ENCODE assay signal across 8 mouse cellular contexts in the genomic region with DNA sequence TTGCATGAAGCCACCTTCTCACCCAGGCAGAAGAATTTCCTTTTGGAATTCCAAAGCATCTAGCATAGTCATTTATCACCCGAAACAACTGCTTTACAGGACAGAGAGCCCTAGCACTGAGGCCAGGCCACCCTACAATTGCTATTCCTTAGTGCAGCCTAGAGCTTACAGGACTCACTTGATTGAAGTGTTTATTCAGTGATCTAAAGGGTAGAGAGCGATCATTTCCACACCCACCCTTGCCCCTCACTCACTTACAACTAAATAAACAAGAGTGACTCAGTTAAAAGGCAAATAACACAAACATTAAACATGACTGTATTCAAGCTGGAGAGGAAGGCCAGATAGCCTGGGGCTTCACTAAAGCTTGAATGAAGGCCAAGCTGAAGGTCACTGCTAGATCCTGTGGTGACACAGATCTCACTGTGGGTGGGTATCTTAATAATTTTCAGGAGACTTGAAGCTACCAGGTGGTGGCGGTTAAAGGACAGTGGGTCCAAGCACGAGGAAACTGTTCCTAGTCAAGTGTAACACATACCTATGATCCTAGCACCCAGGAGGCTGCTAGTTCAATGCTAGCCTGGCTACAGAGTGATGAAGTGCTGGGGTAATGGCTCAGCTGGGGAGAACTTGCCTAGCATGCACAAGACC.
DNase-seq lines count a peak whose midpoint lies in the region; ATAC-seq lines count a peak whose summit lies in the region.

No protein-coding gene starts in this region.

- no peak overlapping the region for H3K9ac ChIP-seq in forebrain, embryonic 13.5 days

- peak overlapping the region; percentile 19; the same call in 1 of the 2 replicates for H3K27ac ChIP-seq in forebrain, embryonic 13.5 days
- H3K27ac ChIP-seq in forebrain, embryonic 10.5 days = no peak overlapping the region

- no peak overlapping the region for H3K4me2 ChIP-seq in forebrain, embryonic 13.5 days

- DNase-seq in forebrain, embryonic 10.5 days (ENCODE audit: extremely low spot score, low spot score) = no peak
- peak; percentile 35 for DNase-seq in kidney, adult 9 months
- DNase-seq in kidney, postnatal 4 days = no peak
- peak; percentile 48 for DNase-seq in brain, adult 2 months (ENCODE audit: low read depth, low spot score)
- peak; percentile 29 for DNase-seq in mesoderm, embryonic 11.5 days (ENCODE audit: low read depth, low spot score)
- DNase-seq in frontal cortex, adult 2 months (ENCODE audit: extremely low spot score in 1 of 2, low spot score in 1 of 2) = no peak
- DNase-seq in left cerebral cortex, postnatal 10 days (ENCODE audit: extremely low spot score in 1 of 2, low spot score in 2 of 2) = no peak

- H3K27me3 ChIP-seq in forebrain, embryonic 13.5 days = no peaks in the 10 kb centered on the region
- H3K27me3 ChIP-seq in forebrain, embryonic 10.5 days (ENCODE audit: poor library complexity, severe bottlenecking) = no peaks in the 10 kb centered on the region

- H3K36me3 ChIP-seq in forebrain, embryonic 13.5 days (ENCODE audit: poor library complexity, severe bottlenecking) = no peaks in the 10 kb centered on the region
- peaks cover 23% of the 10 kb centered on the region for H3K36me3 ChIP-seq in forebrain, embryonic 10.5 days (replicated peaks)

- 76% methylated on average over 4 of the region's 4 CpGs for WGBS in forebrain, embryonic 13.5 days
- 76% methylated on average over 4 of the region's 4 CpGs for WGBS in forebrain, embryonic 10.5 days

- H3K4me1 ChIP-seq in forebrain, embryonic 13.5 days = peaks cover 24% of the 10 kb centered on the region
- H3K4me1 ChIP-seq in forebrain, embryonic 10.5 days = peaks cover 36% of the 10 kb centered on the region

- ATAC-seq in forebrain, embryonic 13.5 days = no peak

- no peak overlapping the region for H3K4me3 ChIP-seq in forebrain, embryonic 13.5 days
- no peak overlapping the region for H3K4me3 ChIP-seq in forebrain, embryonic 10.5 days

- H3K9me3 ChIP-seq in forebrain, embryonic 13.5 days (replicated peaks) = no peaks in the 10 kb centered on the region
- H3K9me3 ChIP-seq in forebrain, embryonic 10.5 days = no peaks in the 10 kb centered on the region

- intact Hi-C loops in left cerebral cortex, postnatal 10 days (cut with DNase I) = no loop called here

Comparison
In these comparisons a context has a peak if more than half of its experiments do, and no peak if none do; other contexts are left out.
1. DNase-seq: peak in kidney, adult 9 months (single experiment), brain, adult 2 months (single experiment) and mesoderm, embryonic 11.5 days (single experiment); none in forebrain, embryonic 10.5 days (single experiment), kidney, postnatal 4 days (0 of 2), frontal cortex, adult 2 months (0 of 2) and left cerebral cortex, postnatal 10 days (0 of 2).